Mouse (Mus musculus) frontal cortex, adult (tissue): Measurements from ENCODE around the gene Atg9b.
"Not testable (repeated sequence)": the region's sequence is repeated elsewhere in the genome, so short reads cannot be mapped to it uniquely, and the experiment has no call there.

ENCODE experiments used
- ATAC-seq: cut with Nextera tagmentation; 2 replicates; pipeline ENCODE4 v1.9.2; 2017; ENCODE audit warnings: mild to moderate bottlenecking, moderate library complexity, mixed read lengths; ENCODE audit not compliant: low TSS enrichment

Atg9b gene

DNA sequence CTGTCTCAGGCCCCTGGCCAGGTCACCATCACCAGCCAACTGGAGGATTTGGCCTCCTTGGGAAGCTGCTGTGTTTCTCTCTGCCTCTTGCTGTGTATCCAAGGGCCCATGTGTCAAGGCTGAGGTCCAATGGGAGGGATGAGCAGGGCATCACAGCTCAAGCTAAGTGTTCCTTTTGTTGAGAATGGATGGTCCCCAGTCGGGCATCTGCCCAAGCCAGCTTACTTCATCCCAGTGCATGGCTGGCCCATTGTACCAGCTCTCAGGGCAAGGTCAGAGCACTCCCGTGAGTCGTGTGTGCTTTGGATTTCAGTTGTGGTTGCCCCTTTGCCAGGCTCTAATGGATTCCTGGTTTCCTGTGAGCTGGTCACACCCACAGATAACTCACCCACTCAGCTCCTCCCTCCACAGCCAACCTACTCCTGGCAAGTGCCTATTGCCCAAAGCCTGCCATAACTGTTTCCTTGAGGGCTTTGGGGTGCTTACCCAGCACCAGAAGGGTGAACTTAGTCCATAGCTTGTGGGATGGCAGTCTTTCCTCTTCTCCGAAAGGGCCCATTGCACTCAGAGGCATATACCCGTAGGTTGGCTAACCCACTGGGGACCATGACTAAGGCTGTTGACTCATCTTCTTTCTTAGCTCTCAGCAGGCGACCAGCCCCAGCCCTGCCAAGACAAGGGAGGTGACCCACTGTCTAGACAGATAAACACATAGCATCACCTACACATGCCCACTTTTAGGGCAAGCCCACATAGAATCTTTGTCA lies 12.8 kb upstream of the Atg9b start:
- peak; percentile 42 for ATAC-seq

DNA sequence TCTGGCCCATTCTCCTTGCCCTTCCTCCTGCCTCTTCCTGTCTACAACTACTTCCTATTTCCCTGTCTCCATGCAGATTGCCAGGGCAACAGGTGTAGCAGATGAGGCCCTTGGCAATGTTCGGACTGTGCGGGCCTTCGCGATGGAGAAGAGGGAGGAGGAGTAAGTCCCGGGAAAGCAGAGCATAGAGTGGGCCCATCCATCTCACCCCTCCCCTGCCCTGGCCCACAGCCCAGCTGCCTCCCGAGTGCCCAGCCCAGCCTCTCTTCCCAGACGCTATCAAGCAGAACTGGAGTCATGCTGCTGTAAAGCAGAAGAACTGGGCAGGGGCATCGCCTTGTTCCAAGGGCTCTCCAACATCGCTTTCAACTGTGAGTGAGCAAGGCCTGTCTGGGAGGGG lies 10.0 kb upstream of the Atg9b start:
- peak; percentile 10; the same call in 1 of the 2 replicates for ATAC-seq

DNA sequence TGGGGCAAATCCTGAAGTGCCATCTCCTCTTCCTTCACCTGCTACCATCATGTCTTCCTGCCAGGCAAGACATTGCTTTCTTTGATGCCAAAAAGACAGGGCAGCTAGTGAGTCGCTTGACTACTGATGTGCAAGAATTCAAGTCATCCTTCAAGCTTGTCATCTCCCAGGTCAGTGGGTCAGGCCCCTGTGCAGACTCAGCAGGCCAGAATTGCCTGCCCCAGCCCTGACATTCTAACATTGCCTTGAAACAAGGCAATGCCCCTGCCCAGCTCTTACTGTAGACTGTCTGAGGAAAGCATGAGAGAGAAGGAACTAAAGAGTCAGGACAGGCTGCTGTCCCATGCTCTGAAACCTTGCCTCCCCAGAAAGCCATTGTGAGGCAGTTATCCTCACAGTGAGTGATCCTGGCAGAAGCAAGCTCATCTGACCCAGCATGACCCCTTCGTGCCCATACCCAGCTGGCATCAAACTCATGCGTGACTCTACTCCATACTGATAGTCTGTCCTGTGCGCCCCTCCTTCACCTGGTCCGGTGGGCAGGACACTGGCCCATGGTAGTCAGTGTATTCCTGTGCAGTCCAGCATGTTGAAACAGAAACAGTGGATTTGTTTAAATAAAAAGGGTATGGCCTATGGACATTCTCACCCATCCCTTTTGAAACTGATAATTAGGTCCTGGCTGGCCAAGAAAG lies 9.1 kb upstream of the Atg9b start:
- no peak for ATAC-seq

DNA sequence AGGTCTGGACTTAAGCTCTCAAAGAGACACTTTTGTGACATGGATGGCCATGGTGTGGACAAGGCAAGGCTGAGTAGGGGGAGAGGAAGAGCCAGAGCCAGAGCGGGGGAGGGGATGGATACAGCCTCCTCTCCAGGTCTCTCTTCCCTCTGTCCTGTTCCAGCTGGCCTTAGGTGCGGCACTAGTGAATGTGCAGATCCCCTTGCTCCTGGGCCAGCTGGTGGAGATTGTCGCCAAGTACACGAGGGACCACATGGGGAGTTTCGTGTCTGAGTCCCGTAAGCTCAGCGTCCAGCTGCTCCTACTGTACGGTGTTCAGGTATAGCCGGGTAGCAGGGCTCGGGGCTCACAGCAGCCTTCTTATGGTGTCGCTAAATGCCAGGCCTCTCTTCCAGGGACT lies 8.4 kb upstream of the Atg9b start:
- ATAC-seq: no peak

DNA sequence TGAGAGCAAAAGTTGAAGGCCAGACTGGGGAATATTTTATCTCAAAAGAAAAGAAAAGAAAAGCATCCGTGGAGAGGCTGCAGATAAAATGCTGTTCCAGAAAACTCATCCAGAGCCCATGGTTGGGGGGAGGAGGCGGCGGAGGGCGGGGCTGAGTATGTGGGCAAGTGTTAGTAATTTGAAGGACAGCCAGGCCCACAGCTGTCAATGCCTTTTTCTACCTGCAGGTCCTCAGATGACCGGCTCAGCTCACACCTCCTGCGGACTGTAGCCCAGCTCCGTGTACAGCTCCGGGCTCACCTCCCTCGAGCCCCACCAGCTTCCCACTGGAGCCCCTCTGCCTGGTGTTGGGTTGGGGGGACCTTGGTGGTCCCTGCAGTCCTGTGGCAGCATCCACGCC lies 7.7 kb upstream of the Atg9b start:
- no peak for ATAC-seq

DNA sequence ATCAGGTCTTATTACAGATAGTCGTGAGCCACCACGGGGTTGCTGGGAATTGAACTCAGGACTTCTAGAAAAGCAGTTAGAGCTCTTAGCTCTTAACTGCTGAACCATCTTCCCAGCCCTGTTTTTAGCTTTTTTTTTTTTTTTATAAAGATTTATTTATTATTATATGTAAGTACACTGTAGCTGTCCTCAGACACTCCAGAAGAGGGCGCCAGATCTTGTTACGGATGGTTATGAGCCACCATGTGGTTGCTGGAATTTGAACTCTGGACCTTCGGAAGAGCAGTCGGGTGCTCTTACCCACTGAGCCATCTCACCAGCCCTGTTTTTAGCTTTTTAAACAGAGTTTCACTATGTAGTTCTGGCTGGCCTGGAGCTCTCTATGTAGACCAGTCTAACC lies 4.3 kb upstream of the Atg9b start:
- not testable (repeated sequence) for ATAC-seq

DNA sequence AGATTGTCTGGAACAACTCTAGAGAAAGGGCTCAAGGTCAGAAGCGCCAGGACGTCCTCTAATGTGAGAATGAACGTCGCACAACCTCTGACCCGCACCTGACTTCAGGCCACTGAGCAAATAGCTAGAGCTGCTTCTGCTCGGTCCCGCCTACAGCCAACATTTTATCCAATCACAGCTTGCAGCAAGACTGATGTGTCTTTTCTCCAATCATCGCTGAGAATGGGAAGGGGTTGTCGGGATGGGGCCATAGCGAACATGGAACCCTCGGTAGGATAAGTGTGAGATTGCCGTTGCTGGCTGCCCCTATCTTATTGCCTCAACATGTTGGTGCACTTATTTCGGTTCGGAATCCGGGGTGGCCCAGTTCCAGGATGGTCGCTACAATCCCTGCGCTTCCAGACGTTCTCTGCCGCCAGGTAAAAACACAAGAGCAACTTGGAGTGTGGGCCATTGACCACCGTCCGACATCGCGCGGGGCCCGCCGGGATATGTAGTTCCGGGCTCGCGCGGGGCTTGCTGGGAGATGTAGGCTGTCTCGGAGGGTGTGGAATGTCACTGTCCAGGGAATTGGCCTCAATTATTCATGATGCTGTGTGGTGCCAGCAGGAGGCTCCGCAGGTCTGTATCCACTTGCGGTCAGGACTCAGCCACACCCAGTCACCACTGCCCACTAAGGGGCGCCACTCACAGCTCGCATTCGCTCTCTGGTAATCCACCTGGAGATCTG lies 2.4 kb upstream of the Atg9b start:
- ATAC-seq: peak; percentile 95

DNA sequence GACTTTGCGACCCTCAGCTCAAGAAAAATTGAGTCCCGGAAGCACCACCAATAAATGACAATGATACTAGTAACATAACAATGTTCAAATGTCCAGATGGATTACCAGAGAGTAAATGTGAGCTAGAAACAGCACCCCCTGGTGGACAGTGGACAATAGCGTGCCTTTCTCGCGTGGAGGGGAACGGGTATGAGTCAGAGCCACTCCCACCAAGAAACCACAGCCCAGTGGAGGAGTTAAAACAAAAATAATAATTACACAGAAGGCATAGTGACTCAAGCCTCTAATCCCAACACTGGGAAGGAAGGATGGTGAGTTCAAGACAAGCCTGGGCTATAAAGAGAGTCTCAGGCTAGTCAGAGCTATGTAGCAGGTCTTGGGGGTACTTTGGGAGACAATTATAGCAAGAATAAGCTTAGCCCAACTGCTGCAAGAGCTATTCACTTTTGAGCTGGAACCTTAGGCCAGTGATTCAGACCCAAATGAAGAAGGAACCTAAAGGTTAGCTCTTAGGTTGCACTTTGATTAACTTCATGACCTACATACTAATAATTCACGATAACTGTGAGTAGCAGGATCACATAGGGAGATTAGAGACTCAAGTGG lies 1.6 kb upstream of the Atg9b start, which contains the start of gene Abcb8:
Gene Abcb8, plus strand, starts transcription at position 272 of the 606 bp plus-strand sequence.
- peak; percentile 45 for ATAC-seq

DNA sequence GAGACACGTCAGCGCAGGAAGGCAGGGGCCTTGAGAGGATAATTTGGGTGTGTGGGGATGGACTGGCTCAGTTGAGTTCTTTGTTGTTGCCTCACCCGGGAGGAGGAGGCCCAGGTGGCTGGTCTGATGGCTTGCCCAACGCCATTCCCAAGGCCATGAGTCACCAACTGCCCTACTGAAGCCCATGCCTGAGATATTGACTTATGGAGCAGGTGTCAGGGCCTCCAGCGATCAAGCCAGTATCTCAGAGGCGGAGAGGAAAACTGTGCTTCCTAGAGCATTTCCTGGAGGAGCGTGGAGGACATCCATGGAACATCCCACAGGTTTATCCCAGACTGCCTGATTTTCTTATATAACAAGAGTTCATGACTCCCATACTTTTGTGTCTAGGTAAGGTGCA lies 781 bp upstream of the Atg9b start:
- ATAC-seq: no peak

DNA sequence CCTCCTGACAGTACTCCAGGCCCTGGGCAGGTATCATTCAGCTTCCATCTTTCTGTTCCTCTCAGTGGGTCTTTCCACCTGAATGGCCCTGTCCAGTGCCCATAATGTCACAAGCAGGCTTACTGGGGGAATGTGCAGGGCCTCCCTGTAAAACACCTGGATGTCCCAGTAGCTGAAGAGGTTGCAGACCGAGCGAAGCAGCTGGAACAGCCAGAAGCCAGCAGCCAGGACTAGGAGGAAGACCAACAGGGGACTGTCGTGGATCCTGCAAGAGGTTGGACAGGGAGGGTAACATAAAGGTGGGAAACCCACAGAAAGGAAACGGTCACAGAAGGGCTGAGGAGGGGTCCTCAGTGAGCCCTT lies 2.3 kb downstream of the Atg9b start:
- ATAC-seq: no peak

DNA sequence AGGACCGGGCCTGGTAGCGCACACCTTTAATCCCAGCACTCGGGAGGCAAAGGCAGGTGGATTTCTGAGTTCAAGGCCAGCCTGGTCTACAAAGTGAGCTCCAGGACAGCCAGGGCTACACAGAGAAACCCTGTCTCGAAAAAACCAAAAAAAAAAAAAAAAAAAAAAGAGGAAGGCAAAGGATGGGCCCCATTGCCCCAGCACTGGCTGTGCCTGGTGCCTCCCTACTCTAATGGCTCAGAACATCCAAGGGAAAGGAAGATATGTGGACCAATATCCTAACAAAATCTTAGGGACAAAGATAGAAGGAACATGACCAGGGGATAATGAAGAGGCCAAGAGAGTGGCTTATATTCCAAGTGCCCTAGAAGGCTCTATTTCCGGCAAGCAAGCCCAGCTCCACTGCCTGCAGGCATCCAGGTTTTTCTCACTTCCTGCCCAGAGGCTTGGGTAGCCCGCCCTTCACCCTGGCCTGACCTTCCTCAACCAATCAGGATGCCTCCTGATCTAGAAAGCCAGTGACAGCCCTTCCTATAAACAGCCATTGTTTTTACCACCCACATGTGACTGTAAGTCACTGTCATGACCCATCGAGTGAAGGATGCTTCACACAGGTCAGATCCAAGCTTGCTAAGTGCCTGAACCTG lies 2.8 kb downstream of the Atg9b start:
- ATAC-seq: no peak

DNA sequence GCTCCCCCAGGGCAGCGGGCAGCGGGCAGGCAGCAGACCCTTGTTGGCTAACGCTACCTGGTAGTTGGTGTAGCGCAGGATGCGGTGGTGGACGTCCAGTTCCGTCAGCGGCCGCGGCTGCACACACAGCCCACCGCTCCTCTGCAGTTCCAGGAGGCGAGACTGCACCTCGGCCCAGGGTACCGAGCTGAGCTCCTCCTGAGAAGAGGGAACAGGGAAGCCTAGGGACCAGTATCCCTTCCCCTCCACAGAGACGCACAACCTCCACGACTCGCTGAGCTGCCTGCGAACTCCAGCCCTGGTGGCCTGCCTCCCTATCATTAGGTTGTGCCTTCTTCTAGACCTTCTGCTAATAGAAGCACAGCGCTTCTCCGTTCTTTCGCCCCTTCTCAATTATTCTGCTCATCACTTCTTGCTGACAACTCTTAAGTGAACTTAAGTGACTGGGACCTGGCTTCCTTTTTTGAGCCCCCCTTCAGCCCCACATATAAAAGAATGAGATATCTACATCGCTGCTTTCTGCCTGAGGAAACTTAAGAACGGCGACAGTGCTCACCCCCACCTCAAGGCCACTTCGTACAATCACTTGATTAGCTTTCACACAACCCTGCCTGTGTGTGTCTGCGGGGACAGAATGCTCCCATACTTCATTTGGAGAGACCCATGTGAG lies 3.6 kb downstream of the Atg9b start:
- ATAC-seq: no peak

DNA sequence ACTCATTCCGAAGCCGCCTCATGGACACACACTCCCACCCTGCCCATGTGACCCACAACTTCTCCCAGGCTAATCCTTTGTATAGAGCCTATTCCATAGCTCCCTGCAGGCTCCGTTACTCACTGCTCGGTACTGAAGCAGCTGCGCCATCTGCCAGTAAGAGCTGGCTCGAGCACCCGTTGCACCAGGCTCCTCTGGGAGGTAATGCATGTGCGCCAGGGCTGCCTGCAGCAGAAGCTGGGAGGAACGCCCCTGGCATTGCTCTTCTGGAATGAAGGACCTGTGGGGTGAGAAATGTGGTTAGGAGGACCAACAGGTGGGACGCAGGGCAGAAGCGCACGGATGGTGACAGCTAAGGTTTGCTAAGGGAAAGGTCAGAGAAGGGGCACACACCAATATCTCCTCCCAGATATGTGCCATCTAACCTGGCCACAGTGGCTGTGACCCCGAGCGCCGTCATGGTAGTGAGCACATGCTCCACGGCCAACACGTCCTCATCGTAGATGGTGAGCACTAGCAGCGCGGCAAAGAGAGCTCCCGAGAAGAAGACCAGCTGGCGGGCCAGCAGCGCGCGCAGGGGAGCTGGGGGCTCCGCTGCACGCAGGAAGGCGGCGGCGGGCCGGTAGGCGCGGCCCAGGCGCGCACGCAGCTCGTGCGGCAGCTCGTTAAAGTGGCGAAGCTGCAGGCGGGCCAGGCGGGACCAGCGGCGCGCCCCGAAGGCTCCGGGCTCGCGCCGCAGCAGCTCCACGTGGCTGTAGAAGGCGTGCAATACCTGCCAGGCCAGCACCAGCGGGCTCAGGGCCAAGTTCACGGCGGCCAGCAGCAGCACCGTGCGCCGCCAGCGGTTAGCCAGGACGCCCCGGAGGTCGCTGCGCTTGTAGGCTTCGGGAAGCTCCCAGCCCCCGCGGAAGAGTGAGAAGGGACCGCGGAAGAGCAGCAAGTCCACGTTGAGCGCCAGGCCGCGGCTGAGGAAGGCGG lies 4.4 kb downstream of the Atg9b start:
- peak; percentile 65 for ATAC-seq

DNA sequence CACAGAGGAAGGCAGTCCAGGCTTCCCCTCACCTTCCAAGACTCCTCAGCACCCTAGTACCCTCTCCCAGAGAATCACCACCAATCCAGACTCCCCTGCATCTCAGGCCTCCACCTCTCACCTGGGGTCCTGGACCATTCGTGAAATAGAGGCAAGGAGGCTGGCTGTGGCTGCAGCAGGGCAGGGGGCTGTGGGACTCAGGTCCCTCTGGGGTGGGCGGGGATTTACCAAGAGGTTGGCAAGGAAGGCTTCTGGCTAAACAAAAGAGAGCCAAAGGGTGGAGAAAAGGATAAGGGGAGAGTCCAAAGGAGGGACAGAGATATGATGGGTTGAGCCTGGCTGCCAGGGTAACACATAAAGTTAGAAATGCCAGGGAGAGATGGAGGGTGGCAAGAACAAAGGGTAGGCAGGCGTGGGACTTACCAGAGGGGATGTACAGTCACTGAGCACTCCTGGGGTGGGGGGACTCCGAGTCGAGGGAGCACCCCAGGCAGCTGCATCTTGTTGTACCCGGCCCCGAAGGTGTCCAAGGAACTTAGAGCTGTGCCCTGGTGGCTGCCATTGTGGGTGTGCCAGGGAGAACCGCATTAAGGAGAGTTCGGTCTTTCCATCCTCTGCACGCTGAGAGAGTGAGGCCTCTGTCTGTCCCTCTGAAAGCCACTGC lies 5.9 kb downstream of the Atg9b start:
- no peak for ATAC-seq

DNA sequence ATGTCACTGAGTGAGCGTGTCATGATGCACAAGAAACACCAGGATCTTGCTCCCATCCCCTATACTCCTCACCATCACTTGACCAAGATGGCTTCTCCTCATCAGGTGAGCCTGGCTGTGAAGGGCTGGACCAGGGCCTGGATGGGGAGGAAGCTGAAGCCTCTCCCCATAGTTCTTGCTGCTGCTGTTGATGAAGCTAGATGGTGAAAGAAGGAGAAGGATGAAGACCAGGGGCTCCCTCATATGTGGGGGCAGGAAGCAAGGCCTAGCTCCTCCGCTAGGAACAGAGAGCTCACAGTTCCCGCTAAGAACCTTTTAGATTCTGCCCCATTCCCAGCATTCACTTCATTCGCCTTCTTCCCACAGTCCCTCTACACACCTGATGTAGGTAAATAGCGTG lies 6.6 kb downstream of the Atg9b start:
- no peak for ATAC-seq

DNA sequence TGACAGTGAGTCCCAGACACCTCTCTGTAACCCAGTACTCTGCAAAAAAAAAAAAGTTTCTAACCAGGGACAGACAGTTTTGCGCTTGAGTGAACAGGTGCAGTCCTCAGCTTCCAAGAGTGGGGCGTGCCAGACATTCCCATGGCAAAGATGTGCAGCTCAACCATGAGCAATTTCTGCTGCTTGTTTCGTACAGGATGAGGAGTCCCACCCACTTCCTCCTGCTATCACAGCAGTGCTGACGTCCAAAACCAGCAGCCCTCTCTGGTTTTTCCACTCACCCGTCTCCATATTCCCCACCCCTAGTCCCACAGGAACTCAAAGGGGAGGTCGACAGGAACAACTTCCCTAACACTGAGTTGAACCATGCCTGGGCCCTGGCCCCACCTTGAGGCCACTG lies 7.5 kb downstream of the Atg9b start:
- peak; percentile 29 for ATAC-seq

DNA sequence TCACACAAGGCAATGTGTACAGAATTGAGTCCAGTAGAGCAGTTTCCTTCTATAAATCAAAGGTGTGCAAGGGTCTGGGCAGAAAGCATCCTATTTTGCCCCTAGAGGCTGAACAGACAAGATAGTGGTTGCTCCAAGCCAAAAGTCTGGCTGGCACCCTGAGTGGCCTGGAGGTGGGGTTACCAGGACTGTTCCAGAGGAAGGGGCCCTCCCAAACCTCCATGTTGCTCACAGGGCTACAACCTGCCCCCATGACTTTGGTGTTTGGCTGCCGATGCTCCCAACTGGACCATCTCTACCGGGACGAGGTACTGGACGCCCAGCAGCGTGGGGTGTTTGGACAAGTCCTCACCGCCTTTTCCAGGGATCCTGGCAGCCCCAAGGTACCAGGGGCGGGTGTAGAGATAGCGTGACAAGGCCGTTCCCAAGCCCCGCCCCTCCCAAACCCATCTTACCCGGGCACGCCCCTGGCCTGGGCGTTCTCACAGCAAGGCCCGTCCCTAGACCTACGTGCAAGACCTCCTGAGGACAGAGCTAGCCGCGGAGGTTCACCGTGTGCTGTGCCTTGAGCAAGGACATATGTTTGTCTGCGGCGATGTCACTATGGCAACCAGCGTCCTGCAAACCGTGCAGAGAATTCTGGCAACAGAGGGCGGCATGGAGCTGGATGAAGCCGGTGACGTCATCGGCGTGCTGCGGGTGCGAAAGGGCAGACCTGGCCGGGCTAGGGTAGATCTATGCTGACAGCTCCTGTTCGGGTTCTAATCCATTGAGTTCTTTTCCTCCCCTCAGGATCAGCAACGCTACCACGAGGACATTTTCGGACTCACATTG lies 8.7 kb downstream of the Atg9b start:
- ATAC-seq: peak; percentile 46

DNA sequence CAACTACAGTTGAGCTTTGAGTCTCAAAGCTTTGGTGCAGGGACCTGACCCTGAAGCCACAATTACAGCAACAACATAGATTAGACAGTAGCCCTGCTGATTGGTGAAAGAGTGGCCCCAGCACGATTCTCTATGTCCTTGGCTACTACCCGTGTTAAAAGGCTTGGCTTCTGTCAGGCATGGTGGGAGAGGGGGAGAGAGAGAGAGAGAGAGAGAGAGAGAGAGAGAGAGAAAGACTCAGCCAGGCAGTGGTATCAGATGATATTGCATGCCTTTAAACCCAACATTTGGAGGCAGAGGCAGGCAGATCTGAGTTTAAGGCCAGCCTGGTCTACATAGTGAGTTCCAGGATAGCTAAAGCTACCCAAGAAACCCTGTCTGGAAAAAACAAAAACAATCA lies 10.0 kb downstream of the Atg9b start:
- ATAC-seq: no peak

DNA sequence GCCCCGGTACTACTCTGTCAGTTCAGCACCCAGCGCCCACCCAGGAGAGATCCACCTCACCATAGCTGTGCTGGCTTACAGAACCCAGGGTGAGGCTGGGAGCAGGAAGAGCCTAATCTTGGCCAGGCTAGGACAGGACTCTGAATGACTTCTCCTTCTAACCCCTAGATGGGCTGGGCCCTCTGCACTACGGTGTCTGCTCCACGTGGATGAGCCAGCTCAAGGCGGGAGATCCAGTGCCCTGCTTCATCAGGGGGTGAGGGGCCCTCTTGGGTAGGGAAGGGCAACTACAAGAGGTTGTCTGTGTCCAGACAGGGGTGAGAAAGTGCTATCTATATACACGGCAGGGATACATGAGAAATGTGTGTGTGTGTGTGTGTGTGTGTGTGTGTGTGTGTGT lies 10.5 kb downstream of the Atg9b start:
- ATAC-seq: no peak
